ENCODE assay signal across 16 mouse cellular contexts in genomic region chr4:120841342-120841741, GRCm38 (mm10).
"Had no signal": no experiment of that assay in that cellular context is flagged by ENCODE, and none has a peak within 500 bp of the region (broad histone marks: within the 10 kb centered on the region; RNA-seq: fewer than 3 reads in every experiment).

No protein-coding gene starts in this region.

- H3K9me3 ChIP-seq: neural tube, embryonic 13.5 days; neural tube, embryonic 15.5 days; stomach, embryonic 15.5 days had no signal

- H3K9ac ChIP-seq: neural tube, embryonic 13.5 days; neural tube, embryonic 15.5 days; stomach, embryonic 15.5 days had no signal

- H3K4me2 ChIP-seq: neural tube, embryonic 13.5 days; neural tube, embryonic 15.5 days; stomach, embryonic 15.5 days had no signal

- H3K27ac ChIP-seq: neural tube, embryonic 13.5 days; neural tube, embryonic 15.5 days; stomach, embryonic 15.5 days; stomach, postnatal 0 days had no signal

- H3K36me3 ChIP-seq: neural tube, embryonic 13.5 days; neural tube, embryonic 15.5 days; stomach, embryonic 15.5 days had no signal

- H3K4me1 ChIP-seq: neural tube, embryonic 13.5 days; neural tube, embryonic 15.5 days; stomach, embryonic 15.5 days had no signal

- H3K4me3 ChIP-seq: neural tube, embryonic 13.5 days; neural tube, embryonic 15.5 days; stomach, embryonic 15.5 days had no signal

- H3K27me3 ChIP-seq: neural tube, embryonic 13.5 days; neural tube, embryonic 15.5 days had no signal

- DNase-seq: retina, postnatal 1 day; right cerebral cortex, adult 18-20 months; right cerebral cortex, postnatal 14 days; right cerebral cortex, postnatal 25 days; right cerebral cortex, postnatal 4 days; spleen, adult 18-20 months; thymus, adult 18-20 months; thymus, adult 2 months; thymus, postnatal 14 days; thymus, postnatal 25 days; thymus, postnatal 36 days; thymus, postnatal 4 days had no signal
